Mouse (Mus musculus) urinary bladder, adult 2 months (tissue): ENCODE data around the gene Hnrnpul2. TPM values are rescaled to one million over a fixed set of nuclear protein-coding genes. Genes with fewer than 3 reads are reported as not detected.
"Not testable (repeated sequence)": the region's sequence is repeated elsewhere in the genome, so short reads cannot be mapped to it uniquely, and the experiment has no call there.

Experiments
- DNase-seq: peaks from one replicate; pipeline ENCODE4 v3.0.0; 2022; ENCODE audit warnings: low spot score
- polyA plus RNA-seq: library from polyadenylated mRNA; depleted of rRNA; stranded (reverse); fragments of >200 nt; gene quantifications from 2 replicates; pipeline ENCODE4 v1.2.3, GENCODE M21; 2012

The Hnrnpul2 gene
- polyA plus RNA-seq, 1 experiment, result 60.7 TPM

DNA sequence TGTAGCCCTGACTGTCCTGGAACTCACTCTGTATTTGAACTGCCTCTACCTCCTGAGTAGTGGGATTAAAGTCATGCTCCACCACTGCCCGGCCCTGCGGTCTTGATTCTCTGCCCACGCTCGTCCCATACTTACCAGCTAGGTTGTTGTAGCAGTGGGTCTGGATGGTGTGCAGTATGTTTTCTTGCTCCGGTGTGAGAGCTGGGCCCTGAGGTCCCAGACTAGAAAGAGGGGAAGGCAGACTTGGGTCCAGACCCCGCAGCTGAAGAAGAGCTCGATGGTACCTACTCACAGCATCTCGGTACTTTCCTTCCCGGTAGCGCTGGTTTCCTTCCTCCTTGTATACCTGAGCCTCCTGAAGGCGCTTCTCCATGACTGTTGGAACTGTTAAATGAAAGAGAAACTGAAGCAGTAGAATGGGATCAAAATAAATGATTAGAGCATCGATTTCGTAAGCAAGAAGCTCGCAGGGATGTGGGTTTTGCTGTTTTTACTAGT lies 1.5 kb upstream of the Hnrnpul2 start:
- DNase-seq, result no peak

DNA sequence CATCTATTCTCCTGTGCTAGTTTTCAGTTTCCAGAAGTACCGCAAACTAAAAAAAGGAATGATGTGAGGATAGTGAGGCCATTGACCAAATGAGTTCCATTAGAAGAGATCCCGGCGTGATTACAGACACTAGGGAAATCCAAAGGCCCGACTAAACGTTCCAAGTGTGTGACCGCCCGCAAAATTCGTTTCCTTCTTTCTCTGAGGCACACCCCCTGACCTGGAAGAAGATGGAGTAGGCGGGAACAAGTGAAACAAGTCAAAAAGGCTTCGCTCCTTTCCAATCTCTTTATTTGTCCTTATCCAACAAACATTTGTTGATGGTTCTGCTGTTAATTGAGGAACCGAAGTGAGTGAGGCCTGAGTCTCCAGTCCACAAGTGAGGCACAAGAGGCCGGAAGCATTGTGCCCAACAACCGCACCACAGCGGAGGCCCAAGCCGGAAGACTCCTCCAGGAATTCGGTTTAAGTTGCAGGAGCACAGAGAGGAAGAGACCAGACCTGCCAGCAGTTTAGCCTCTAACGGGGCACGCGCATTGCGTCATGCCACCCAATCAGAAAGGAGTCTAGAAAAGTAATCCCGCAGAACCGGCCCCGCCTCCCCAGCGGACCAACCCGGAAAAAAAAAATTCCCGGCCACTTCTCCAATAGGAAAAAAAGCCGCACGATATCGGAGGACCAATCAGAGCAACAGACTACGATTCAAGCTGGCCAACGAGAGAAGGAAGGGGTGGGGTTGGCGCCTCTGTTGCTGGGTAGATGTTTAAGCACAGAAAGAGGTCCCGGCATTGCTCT lies 812 bp upstream of the Hnrnpul2 start, which contains the start of gene Ttc9c:
Gene Ttc9c (minus strand): TSS at position 533 of the 795 bp plus-strand sequence.
- DNase-seq, result peak; percentile 81

GRCm38 (mm10) chr19:8820424-8820956 lies 680 bp downstream of the Hnrnpul2 start:
- no peak for DNase-seq

GRCm38 (mm10) chr19:8821146-8821545 lies 1.3 kb downstream of the Hnrnpul2 start:
- DNase-seq, result no peak

DNA sequence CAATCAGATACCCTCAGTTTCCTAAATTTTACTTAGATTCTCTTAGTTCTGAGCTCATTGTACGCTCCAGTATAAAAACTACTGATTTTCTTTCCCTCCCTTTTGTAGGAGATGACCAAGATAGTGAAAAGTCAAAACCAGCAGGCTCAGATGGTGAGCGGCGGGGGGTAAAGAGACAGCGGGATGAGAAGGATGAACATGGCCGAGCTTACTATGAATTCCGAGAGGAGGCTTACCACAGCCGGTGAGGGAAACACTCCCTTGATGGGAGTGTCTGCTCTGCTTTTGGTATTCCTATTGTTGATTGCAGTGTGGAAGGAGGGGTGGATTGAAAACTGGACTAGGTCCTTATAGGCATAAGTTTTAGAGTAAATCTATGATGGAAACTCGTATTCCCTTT lies 2.9 kb downstream of the Hnrnpul2 start:
- no peak for DNase-seq

DNA sequence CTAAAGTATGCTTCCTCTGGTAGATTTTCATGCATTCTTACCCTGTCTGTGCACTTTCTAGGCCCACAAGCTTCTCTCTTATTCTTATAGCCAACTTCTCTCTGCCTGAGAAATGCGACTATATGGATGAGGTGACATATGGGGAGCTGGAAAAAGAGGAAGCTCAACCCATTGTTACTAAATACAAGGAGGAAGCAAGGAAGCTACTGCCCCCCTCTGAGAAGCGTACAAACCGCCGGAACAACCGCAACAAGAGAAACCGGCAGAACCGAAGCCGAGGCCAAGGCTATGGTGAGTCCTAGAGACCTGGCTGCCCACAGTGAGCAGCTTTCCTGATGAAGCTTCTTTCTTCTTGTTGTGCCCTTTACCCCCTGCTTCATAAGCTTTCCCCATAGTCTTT lies 9.8 kb downstream of the Hnrnpul2 start, which contains the start of gene AC129217.1:
Gene AC129217.1 (plus strand): TSS at position 114 of the 400 bp plus-strand sequence.
- DNase-seq, result no peak

DNA sequence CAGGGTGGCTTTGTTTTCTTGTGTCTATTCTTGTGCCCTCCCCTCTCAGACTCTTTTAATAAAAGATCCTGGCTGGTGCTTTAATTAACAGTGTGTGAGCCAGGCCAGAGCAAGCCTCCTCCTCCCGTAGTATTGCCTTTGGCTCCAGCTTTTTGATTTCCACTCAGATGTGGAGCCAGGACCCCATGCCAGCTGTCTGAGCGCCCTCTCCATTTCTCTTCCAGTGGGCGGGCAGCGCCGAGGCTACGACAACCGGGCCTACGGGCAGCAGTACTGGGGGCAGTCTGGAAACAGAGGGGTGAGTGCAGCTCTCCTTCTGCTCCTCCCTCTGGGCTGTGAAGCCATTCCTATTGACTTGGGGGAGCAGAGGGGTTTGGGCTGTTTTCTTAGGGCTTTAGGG lies 10.9 kb downstream of the Hnrnpul2 start:
- DNase-seq, result no peak

DNA sequence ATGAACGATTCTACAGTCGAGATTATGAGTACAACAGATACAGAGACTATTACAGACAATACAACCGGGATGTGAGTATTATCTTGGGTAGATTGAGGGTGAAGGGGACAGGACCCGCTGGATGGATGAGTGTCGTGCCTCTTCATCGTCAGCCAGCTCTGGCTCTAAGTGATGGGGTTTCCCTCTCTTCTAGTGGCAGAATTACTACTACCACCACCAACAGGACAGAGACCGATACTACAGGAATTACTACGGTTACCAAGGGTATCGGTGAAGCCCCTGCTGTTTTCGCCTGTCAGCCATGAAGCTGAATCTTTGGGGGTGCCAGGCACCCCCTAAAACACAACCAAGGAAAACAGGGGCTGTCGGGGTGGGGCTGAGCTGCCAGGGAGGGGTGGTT lies 11.5 kb downstream of the Hnrnpul2 start:
- DNase-seq, result no peak

DNA sequence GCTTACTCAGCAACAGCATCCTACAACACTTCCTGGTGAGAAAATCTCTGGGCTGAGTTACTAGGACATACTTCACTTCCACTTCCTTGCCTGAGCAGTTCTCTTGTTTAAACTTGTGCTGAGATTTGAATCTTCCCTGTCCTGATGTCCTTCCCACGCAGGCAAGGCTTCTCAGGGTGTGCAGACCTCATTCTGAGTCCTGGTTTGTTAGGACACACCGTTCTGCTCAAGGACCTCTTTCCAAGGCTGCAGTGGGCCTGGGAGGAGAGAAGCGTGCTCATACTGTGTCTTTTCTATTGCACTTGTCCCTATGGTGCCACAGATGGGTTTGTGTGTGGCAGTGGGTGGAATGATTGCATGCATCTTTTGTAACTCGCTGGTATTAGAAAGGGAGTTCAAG lies 13.2 kb downstream of the Hnrnpul2 start:
- no peak for DNase-seq

DNA sequence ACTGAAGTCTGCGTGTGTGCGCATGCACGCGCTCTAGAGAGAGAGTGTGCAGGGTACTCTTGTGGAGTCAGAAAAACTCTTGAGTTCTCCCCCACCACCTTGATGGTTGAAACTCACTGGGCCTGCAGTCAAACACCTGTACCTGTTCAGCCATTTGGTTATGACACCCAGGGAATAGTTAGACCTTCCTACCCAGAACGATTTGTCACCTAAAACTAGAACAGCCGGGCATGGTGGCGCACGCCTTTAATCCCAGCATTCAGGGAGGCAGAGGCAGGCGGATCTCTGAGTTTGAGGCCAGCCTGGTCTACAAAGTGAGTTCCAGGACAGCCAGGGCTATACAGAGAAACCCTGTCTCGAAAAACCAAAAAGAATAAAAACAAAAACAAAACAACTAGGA lies 16.5 kb downstream of the Hnrnpul2 start:
- DNase-seq, result not testable (repeated sequence)

DNA sequence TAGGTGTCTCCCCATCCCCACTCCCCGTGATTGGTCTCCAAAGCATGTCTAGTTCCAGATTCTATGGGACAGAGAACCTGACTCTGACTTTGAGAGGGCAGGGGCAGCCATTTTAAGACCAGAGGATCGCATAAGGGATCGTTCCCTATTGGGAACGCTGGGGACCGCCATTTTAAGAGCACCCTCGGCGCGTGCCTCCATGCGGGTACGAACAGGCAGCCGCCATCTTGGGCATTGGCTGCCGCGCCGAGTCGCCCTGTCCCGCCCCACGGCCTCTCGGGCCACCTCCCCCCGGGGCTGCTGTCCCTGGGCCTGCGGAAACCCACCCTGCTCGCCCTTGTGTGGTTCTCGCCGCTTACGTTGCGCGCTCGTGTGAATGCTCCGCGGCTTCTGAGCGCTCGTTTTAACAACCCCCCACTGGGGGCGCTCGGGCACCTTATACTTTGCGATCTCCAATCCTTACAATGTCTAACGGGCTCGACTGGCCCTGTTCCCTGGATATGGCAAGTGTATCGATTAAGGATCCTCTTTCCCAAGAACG lies 17.5 kb downstream of the Hnrnpul2 start, which contains the start of gene Bscl2:
Gene Bscl2 (plus strand): TSS at position 217 of the 541 bp plus-strand sequence.
- DNase-seq, result peak; percentile 76

DNA sequence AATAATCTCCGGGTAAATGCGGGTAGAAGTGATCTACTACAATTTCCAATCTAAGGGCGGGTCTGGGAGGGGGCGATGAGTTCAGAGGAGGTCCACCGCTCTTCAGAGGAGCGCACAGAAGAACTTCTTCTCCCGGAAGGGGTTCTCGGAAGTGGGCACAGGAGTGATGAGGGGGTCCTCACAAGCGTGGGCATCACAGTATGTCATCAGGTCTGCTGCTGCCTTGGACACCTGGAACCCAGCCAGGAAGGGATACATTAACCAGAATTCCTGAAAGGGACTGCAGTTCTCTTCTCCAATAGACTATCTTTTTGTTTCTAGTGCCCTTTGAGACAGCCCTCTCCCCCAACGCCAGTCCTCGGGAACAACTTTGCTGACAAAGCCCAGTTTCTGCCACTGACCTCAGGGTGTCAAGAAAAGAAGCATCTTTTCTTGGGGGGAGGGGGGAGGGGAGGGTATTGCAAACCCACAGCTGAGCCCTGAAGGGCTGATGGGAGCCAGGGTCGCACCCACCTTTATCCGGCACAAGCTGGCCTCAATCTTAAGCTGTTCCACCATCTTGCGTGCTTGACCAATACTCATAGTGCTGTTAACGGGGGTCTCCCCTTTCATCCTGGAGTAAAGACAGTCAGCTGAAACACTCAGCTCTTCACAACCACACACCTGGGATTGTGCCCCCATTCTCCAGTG lies 18.4 kb downstream of the Hnrnpul2 start:
- DNase-seq, result no peak

- DNase-seq, result no peak
These were observed 19.5 kb downstream of the Hnrnpul2 start, which contains the start of gene Gng3 for GRCm38 (mm10) chr19:8839103-8839907. Gng3 (minus strand) TSS chr19:8839194.

- DNase-seq, result peak; percentile 68
These were observed 20.3 kb downstream of the Hnrnpul2 start for GRCm38 (mm10) chr19:8839908-8840791.

DNA sequence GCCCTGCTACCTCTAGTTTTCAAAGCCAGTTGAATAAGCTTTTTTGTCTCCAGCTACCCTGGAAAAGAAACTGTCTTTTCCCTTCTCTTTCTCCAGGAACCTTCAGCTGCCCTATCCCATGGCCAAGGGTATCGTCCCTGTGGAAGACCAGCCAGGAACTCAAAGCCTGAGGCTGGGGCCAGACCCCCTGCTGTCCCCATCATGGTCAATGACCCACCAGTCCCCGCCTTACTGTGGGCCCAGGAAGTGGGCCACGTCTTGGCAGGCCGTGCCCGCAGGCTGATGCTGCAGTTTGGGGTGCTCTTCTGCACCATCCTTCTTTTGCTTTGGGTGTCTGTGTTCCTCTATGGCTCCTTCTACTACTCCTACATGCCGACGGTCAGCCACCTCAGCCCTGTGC lies 21.2 kb downstream of the Hnrnpul2 start:
- DNase-seq, result no peak

DNA sequence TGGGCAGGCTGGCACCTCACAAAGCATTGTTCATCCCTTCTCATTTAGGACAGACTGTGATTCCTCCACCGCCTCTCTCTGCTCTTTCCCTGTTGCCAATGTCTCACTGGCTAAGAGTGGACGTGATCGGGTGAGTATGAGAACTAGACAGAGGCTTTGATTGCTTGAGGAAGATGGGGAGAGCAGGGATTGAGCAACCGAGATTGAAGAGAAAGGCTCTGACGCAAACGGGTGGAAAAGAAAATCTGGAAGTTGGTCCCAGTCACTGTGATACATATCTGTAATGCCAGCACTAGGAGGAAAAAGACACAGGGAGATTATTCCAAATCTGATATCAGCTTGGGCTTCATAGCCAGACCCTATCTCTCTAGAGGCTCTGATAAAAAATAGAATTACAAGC lies 23.2 kb downstream of the Hnrnpul2 start:
- no peak for DNase-seq

GRCm38 (mm10) chr19:8844371-8845129 lies 24.7 kb downstream of the Hnrnpul2 start:
- no peak for DNase-seq

GRCm38 (mm10) chr19:8848356-8848755 lies 28.5 kb downstream of the Hnrnpul2 start:
- no peak for DNase-seq

- no peak for DNase-seq
These were observed 30.6 kb downstream of the Hnrnpul2 start, which contains the start of gene Lrrn4cl for GRCm38 (mm10) chr19:8850402-8850901. Lrrn4cl (plus strand) TSS chr19:8850768.
